26 mouse cellular contexts compared by ENCODE assay signal in the genomic region with DNA sequence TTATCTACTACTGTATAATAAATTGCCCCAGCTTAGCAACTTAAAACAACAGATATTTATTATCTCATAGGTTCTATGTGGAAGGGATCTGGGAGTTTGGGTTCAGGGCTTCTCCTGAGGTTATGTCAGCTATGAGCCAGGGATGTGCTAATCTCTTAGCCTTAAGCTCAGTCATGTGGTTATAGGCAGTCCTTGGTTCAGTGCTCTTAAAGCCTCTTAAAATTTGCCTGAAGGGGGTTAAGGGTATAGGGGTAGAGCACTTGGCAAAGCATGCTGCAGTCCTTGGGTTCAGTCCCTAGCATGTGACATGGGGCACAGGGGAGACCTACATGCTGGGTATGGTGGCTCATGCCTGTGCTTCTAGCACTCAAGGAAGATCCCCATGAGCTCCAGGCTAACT. TPM values are rescaled to one million over a fixed set of nuclear protein-coding genes. Genes with fewer than 3 reads are reported as not detected.
DNase-seq lines count a peak whose midpoint lies in the region; ATAC-seq and TF ChIP-seq lines count a peak whose summit lies in the region.
"Had no signal": no experiment of that assay in that cellular context is flagged by ENCODE, and none has a peak within 500 bp of the region (broad histone marks: within the 10 kb centered on the region; RNA-seq: fewer than 3 reads in every experiment).

No protein-coding gene starts in this region.

- no peak for TF ChIP-seq CTCF in gastrocnemius, adult 2 months (IDR thresholded peaks at IDR 0.05)

- intact Hi-C loops in gastrocnemius, adult 2 months (cut with DNase I), result no loop called here
- intact Hi-C loops in gastrocnemius, postnatal 14 days (cut with DNase I; ENCODE audit: low total_unique reads), result no loop called here

- peaks cover 59% of the 10 kb centered on the region for H3K4me1 ChIP-seq in liver, embryonic 12.5 days
- H3K4me1 ChIP-seq: forebrain, embryonic 12.5 days had no signal

- H3K27ac ChIP-seq in gastrocnemius, adult 2 months, result peak overlapping the region; percentile 39; the same call in 1 of the 2 replicates
- H3K27ac ChIP-seq in liver, embryonic 12.5 days, result no peak overlapping the region
- H3K27ac ChIP-seq: embryonic facial prominence, embryonic 13.5 days; forebrain, embryonic 12.5 days; heart, embryonic 10.5 days; layer of hippocampus, adult 2 months; limb, embryonic 10.5 days; liver, embryonic 14.5 days; midbrain, embryonic 10.5 days had no signal

- H3K36me3 ChIP-seq in liver, embryonic 12.5 days, result peaks cover 3% of the 10 kb centered on the region; the same call in 1 of the 2 replicates
- H3K36me3 ChIP-seq: midbrain, embryonic 10.5 days had no signal

- ATAC-seq in liver, embryonic 12.5 days, result peak; percentile 32; the same call in 1 of the 2 replicates
- ATAC-seq in megakaryocyte progenitor cell, adult 5-6 weeks (replicated peaks; ENCODE audit: poor library complexity), result peak; percentile 35
- ATAC-seq: CD4-positive, CD25-positive, alpha-beta regulatory T cell, adult 4 months; hindbrain, embryonic 16.5 days; intestine, postnatal 0 days; midbrain, embryonic 16.5 days had no signal

- no peak overlapping the region for H3K4me2 ChIP-seq in liver, embryonic 12.5 days
- H3K4me2 ChIP-seq: embryonic facial prominence, embryonic 13.5 days; forebrain, embryonic 12.5 days had no signal

- H3K9me3 ChIP-seq in liver, embryonic 12.5 days (replicated peaks), result no peaks in the 10 kb centered on the region
- H3K9me3 ChIP-seq: embryonic facial prominence, embryonic 13.5 days; forebrain, embryonic 12.5 days; heart, embryonic 10.5 days; limb, embryonic 10.5 days; midbrain, embryonic 10.5 days had no signal

- H3K4me3 ChIP-seq in gastrocnemius, adult 2 months, result no peak overlapping the region
- H3K4me3 ChIP-seq in liver, embryonic 12.5 days, result no peak overlapping the region
- H3K4me3 ChIP-seq: embryonic facial prominence, embryonic 13.5 days; erythroblast, embryonic 14.5 days; forebrain, embryonic 12.5 days; heart, embryonic 10.5 days; layer of hippocampus, adult 2 months; limb, embryonic 10.5 days; midbrain, embryonic 10.5 days had no signal

- no peaks in the 10 kb centered on the region for H3K27me3 ChIP-seq in liver, embryonic 12.5 days (replicated peaks)
- H3K27me3 ChIP-seq: embryonic facial prominence, embryonic 13.5 days; forebrain, embryonic 12.5 days had no signal

- DNase-seq in gastrocnemius, adult 2 months, result no peak
- DNase-seq in gastrocnemius, postnatal 14 days, result no peak
- DNase-seq in liver, result no peak
- peak; percentile 37 for DNase-seq in A20 (ENCODE audit: low read depth, low spot score)
- DNase-seq in cerebellum, adult 9-10 months, result no peak
- no peak for DNase-seq in urinary bladder, adult 2 months (ENCODE audit: low spot score)
- DNase-seq: adrenal gland, adult 8-10 months; cerebellum, adult 18-20 months; cerebellum, postnatal 25 days; embryo, embryonic 11 days; kidney, postnatal 10 days; thymus, postnatal 14 days had no signal

- H3K9ac ChIP-seq in liver, embryonic 12.5 days, result no peak overlapping the region
- H3K9ac ChIP-seq: embryonic facial prominence, embryonic 13.5 days; forebrain, embryonic 12.5 days; liver, embryonic 14.5 days had no signal

RNA-seq across cellular contexts. Expression of gene Sypl, which starts 8.4 kb away (rescaled TPM):
- total RNA-seq in gastrocnemius, adult 2 months (2021), result 100 to 1,000 TPM; 174 to 187 TPM
- 100 to 1,000 TPM; 124 TPM for total RNA-seq in gastrocnemius, postnatal 14 days (2021)
- 50.5 and 51.2 TPM in 2 replicates for polyA plus RNA-seq in liver, embryonic 12.5 days (2016; fragmentation: Nextera tagmentation; extraction: Ambion mirVana)
- total RNA-seq in megakaryocyte progenitor cell, adult 5-6 weeks (2015), result 187 and 189 TPM in 2 replicates
- 65.5 and 71.7 TPM in 2 replicates for total RNA-seq in megakaryocyte progenitor cell, adult 5-6 weeks (2017)
- 145 and 163 TPM in 2 replicates for polyA plus RNA-seq in urinary bladder, adult 2 months (2012; rRNA removed)
